Mouse (Mus musculus): Measurements from ENCODE around the gene Tas2r134. TPM values are rescaled to one million over a fixed set of nuclear protein-coding genes. Genes with fewer than 3 reads are reported as not detected.

The Tas2r134 gene
- total and polyA plus RNA-seq, 3 experiments, result not detected

DNA sequence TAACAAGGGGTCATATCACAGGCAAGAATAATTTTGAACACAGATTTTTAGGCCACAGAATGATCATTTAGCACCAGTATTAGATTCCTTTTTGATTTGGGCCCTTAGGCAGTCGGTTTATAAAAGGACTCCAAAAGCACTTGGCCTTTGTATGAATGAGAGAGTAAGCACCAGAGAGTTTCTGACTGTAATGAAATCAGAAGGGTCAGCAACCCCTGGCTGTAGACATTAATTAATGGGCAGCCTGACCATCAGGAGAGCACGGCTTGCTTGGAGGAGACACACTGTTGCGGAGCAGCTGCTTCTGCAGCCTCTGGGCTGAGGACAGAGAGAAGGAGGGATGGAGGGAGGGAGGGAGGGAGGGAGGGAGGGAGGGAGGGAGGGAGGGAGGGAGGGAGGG, 30.4 kb downstream of the Tas2r134 start:
- no peak for DNase-seq

DNA sequence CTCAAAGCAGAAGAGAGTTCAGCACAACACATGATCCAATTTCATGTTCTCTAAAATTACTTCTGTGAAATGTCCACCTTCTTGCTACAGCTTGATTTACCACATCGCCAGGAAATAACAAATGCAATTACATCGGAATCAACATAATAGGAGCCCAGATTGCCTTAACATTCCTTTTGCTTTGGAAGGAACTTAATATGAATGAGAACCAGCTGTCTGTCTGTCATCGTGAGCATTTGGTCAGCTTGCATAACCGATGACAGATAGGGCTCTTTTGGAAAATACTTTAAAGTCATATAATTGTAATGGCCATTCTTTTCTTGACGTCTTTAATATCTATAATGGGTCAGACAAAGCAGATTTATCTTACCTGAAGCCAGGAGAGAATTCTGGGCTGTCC, 31.0 kb downstream of the Tas2r134 start:
- DNase-seq, result no peak

- DNase-seq, result peak; percentile 49
These were observed 47.0 kb downstream of the Tas2r134 start for GRCm38 (mm10) chr2:51674321-51674720.

All from adrenal gland, adult 2 months (tissue).